Mouse (Mus musculus): Measurements from ENCODE around the gene Ephb4.

GRCm38 (mm10) chr5:137315084-137315903 lies 34.6 kb upstream of the Ephb4 start:
- no peak for TF ChIP-seq CTCF (IDR thresholded peaks at IDR 0.05; ENCODE audit: extremely low read depth, insufficient read depth, low read length)
- TF ChIP-seq POLR2A (IDR thresholded peaks at IDR 0.05; ENCODE audit: extremely low read depth, insufficient read depth, low read length): no peak

Data from cortical plate, adult 2 months (tissue).